Mouse (Mus musculus): ENCODE measurements around the gene Bend3. TPM values are rescaled to one million over a fixed set of nuclear protein-coding genes. Genes with fewer than 3 reads are reported as not detected.
"Not testable (repeated sequence)": the region's sequence is repeated elsewhere in the genome, so short reads cannot be mapped to it uniquely, and the experiment has no call there.

Bend3 gene
- polyA plus RNA-seq, 1 experiment = 1.8 TPM

GRCm38 (mm10) chr10:43512976-43513375, 34.3 kb downstream of the Bend3 start:
- H3K27me3 ChIP-seq (ENCODE audit: control insufficient read depth, insufficient read depth, low read length) = no peaks in the 10 kb centered on the region
- TF ChIP-seq POLR2A (IDR thresholded peaks at IDR 0.05; ENCODE audit: low read depth, low read length) (no peak), CTCF (IDR thresholded peaks at IDR 0.05; ENCODE audit: extremely low read depth, insufficient read length, insufficient replicate concordance, low read depth, low read length) (no peak)
- WGBS = 83% methylated on average over 10 of the region's 10 CpGs
- H3K4me3 ChIP-seq (ENCODE audit: low read depth, low read length) = no peak overlapping the region
- peaks cover 14% of the 10 kb centered on the region for H3K36me3 ChIP-seq (ENCODE audit: control insufficient read depth, insufficient read depth, low read length)
- no peak overlapping the region for H3K27ac ChIP-seq (ENCODE audit: insufficient read depth, low read depth, low read length)
- H3K4me1 ChIP-seq (ENCODE audit: control insufficient read depth, insufficient read depth, insufficient read length, low read length) = peaks cover 10% of the 10 kb centered on the region; the same call in 1 of the 2 replicates

GRCm38 (mm10) chr10:43516992-43517660, 38.5 kb downstream of the Bend3 start:
- Histone ChIP-seq H3K27me3 (ENCODE audit: control insufficient read depth, insufficient read depth, low read length) (no peaks in the 10 kb centered on the region), H3K4me1 (ENCODE audit: control insufficient read depth, insufficient read depth, insufficient read length, low read length) (peaks cover 11% of the 10 kb centered on the region; the same call in 1 of the 2 replicates), H3K4me3 (ENCODE audit: low read depth, low read length) (no peak overlapping the region), H3K27ac (ENCODE audit: insufficient read depth, low read depth, low read length) (peak overlapping the region; percentile 89), H3K36me3 (ENCODE audit: control insufficient read depth, insufficient read depth, low read length) (peaks cover 2% of the 10 kb centered on the region; the same call in 1 of the 2 replicates)
- 26% methylated on average over 6 of the region's 6 CpGs for WGBS
- TF ChIP-seq CTCF (IDR thresholded peaks at IDR 0.05; ENCODE audit: extremely low read depth, insufficient read length, insufficient replicate concordance, low read depth, low read length) = no peak
- no peak for TF ChIP-seq POLR2A (IDR thresholded peaks at IDR 0.05; ENCODE audit: low read depth, low read length)

- TF ChIP-seq POLR2A (IDR thresholded peaks at IDR 0.05; ENCODE audit: low read depth, low read length) (no peak; the same call in 1 of the 2 replicates), CTCF (IDR thresholded peaks at IDR 0.05; ENCODE audit: extremely low read depth, insufficient read length, insufficient replicate concordance, low read depth, low read length) (no peak)
- Histone ChIP-seq H3K36me3 (ENCODE audit: control insufficient read depth, insufficient read depth, low read length) (peaks cover 2% of the 10 kb centered on the region; the same call in 1 of the 2 replicates), H3K27me3 (ENCODE audit: control insufficient read depth, insufficient read depth, low read length) (no peaks in the 10 kb centered on the region), H3K27ac (ENCODE audit: insufficient read depth, low read depth, low read length) (peak overlapping the region; percentile 89), H3K4me3 (ENCODE audit: low read depth, low read length) (no peak overlapping the region), H3K4me1 (ENCODE audit: control insufficient read depth, insufficient read depth, insufficient read length, low read length) (peaks cover 11% of the 10 kb centered on the region; the same call in 1 of the 2 replicates)
- WGBS = 13% methylated on average over 4 of the region's 4 CpGs
These were observed 39.2 kb downstream of the Bend3 start for GRCm38 (mm10) chr10:43517836-43518235.

- 31% methylated on average over 13 of the region's 13 CpGs for WGBS
- Histone ChIP-seq H3K27ac (ENCODE audit: insufficient read depth, low read depth, low read length) (peak overlapping the region; percentile 89), H3K4me3 (ENCODE audit: low read depth, low read length) (peak overlapping the region; percentile 50), H3K36me3 (ENCODE audit: control insufficient read depth, insufficient read depth, low read length) (peaks cover 2% of the 10 kb centered on the region; the same call in 1 of the 2 replicates), H3K4me1 (ENCODE audit: control insufficient read depth, insufficient read depth, insufficient read length, low read length) (peaks cover 11% of the 10 kb centered on the region; the same call in 1 of the 2 replicates), H3K27me3 (ENCODE audit: control insufficient read depth, insufficient read depth, low read length) (no peaks in the 10 kb centered on the region)
- TF ChIP-seq POLR2A (IDR thresholded peaks at IDR 0.05; ENCODE audit: low read depth, low read length) (peak; percentile 79), CTCF (IDR thresholded peaks at IDR 0.05; ENCODE audit: extremely low read depth, insufficient read length, insufficient replicate concordance, low read depth, low read length) (no peak)
These were observed 39.7 kb downstream of the Bend3 start for GRCm38 (mm10) chr10:43518368-43518767.

GRCm38 (mm10) chr10:43519977-43520376, 41.3 kb downstream of the Bend3 start:
- H3K36me3 ChIP-seq (ENCODE audit: control insufficient read depth, insufficient read depth, low read length) = peaks cover 5% of the 10 kb centered on the region; the same call in 1 of the 2 replicates
- peaks cover 11% of the 10 kb centered on the region; the same call in 1 of the 2 replicates for H3K4me1 ChIP-seq (ENCODE audit: control insufficient read depth, insufficient read depth, insufficient read length, low read length)
- TF ChIP-seq POLR2A (IDR thresholded peaks at IDR 0.05; ENCODE audit: low read depth, low read length) (no peak), CTCF (IDR thresholded peaks at IDR 0.05; ENCODE audit: extremely low read depth, insufficient read length, insufficient replicate concordance, low read depth, low read length) (no peak)
- no peak overlapping the region for H3K27ac ChIP-seq (ENCODE audit: insufficient read depth, low read depth, low read length)
- 92% methylated on average over 2 of the region's 2 CpGs for WGBS
- H3K4me3 ChIP-seq (ENCODE audit: low read depth, low read length) = no peak overlapping the region
- no peaks in the 10 kb centered on the region for H3K27me3 ChIP-seq (ENCODE audit: control insufficient read depth, insufficient read depth, low read length)

- H3K36me3 ChIP-seq (ENCODE audit: control insufficient read depth, insufficient read depth, low read length) = peaks cover 19% of the 10 kb centered on the region
- H3K27me3 ChIP-seq (ENCODE audit: control insufficient read depth, insufficient read depth, low read length); H3K4me1 ChIP-seq (ENCODE audit: control insufficient read depth, insufficient read depth, insufficient read length, low read length); H3K27ac ChIP-seq (ENCODE audit: insufficient read depth, low read depth, low read length); H3K4me3 ChIP-seq (ENCODE audit: low read depth, low read length): not testable (repeated sequence)
- 83% methylated on average over 10 of the region's 10 CpGs for WGBS
These were observed 45.3 kb downstream of the Bend3 start, which contains the start of gene Gm9803 for GRCm38 (mm10) chr10:43523931-43524330. Gene Gm9803, plus strand, starts transcription at chr10:43524084.
